Mouse (Mus musculus) adrenal gland, adult 2 months (tissue): ENCODE data around the gene Fkbp1b. TPM values are rescaled to one million over a fixed set of nuclear protein-coding genes. Genes with fewer than 3 reads are reported as not detected.
"Not testable (repeated sequence)": the region's sequence is repeated elsewhere in the genome, so short reads cannot be mapped to it uniquely, and the experiment has no call there.

ENCODE experiments used
- DNase-seq: peaks from one replicate; pipeline ENCODE4 v3.0.0; 2021
- long read RNA-seq: library from polyadenylated mRNA; stranded (forward); transcript quantifications from one replicate; pipeline ENCODE4 v2.0.0, GENCODE M21; 2021
- polyA plus RNA-seq: library from polyadenylated mRNA; depleted of rRNA; stranded (reverse); fragments of >200 nt; gene quantifications from 2 replicates; pipeline ENCODE4 v1.2.3, GENCODE M21; 2012; rRNA removed
- total RNA-seq, 2 experiments: library from RNA; stranded (reverse); gene quantifications; 2 replicates each; pipeline ENCODE4 v1.2.3; 2021

Fkbp1b gene
- total RNA-seq (1 to 10 TPM; 4.2 to 9.6 TPM), polyA plus RNA-seq (5.2 and 8.9 TPM in 2 replicates)
- long read RNA-seq, partial matches to known transcripts: 0 of 3 reads
- long read RNA-seq, other reads (novel, unspliced or antisense): 1 of 3 reads

DNA sequence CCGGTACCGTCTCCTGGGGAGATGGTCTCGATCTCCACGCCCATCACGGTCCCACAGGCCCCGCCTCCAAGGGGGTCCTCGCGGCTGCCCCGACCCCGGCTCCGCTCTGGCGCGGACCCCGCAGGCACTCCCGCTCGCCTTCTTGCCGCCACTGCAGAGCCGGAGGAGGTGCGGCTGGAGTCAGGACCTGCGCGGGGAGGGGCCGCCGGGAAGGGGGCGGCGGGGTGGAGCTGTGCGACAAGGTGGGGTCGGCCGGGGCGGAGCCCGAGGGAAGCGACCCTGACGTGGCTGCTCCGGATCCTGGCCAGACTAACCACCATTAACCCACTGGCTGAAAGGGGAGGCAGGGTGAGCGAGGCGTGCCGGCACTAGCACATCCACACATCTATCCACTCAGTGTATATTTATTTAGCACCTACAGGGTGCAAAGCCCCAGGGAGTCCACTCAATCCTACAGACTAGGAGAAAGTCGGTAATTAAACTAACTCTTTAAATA, at the start of gene Fkbp1b:
Fkbp1b (minus strand) TSS at position 200 of the 496 bp plus-strand sequence.
- DNase-seq: peak; percentile 70

DNA sequence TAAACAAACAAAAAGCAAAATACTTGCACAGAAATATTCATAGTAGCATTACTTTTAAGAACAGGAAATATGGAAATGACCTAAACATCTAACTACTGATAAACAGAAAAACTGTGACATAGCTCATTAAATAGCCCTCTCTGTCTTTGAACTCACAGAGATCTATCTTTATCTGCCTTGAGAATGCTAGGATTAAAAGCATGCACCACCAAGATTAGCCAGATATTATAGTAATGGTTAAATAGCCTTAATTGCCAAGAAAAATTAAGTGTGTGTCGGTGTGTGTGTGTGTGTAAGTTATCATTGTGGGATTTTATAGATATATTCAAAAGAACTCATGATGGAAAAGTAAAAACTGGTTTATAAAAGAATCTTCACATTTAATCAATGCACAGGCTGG, 48.5 kb upstream of the Fkbp1b start:
- no peak for DNase-seq

DNA sequence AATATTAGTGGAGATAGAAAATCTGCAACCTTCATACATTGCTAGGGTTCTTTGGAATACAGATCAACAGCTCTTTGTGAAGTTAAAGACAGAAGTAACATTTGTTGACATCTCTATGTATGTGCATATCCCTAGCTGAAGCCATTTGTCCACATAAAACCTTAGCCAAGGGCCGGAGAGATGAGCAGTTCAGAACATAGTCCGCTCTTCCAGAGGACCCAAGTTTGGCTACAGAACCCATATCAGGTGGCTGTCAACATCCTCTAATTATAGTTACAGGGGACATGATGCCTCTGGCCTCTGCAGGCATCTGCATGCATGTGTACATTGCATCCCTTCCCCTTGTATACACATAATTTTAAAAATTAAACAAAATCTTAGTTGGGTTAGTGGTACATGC, 47.9 kb upstream of the Fkbp1b start:
- no peak for DNase-seq

DNA sequence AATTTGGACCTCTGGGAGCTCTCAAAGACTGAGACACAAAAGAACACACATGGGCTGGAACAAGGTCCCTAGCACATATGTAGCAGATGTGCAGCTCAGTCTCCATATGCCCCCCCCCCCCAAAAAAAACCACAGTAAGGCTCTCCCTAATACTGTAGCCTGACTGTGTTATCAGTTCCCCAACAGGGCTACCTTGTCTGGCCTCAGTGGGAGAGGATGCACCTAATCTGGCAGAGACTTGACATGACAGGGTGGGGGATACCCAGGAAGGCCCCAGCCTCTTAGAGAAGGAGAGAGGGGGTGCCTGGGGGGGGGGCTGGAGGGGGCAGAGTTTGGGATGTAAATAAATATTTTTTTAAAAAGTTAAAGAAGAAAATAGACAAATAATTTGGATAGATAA, 47.3 kb upstream of the Fkbp1b start:
- DNase-seq: no peak

DNA sequence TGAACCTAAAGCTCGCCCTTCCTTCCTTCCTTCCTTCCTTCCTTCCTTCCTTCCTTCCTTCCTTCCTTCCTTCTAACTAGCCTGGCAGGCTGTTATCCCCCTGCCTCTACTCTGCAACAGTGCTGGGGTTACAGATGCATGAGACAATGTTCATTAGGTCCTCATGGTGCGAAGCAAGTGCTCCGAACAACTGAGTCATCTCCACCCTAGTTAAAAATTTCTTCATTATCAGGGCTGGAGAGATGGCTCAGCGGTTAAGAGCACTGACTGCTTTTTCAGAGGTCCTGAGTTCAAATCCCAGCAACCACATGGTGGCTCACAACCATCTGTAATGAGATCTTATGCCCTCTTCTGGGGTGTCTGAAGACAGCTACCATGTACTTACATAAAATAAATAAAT, 45.2 kb upstream of the Fkbp1b start:
- DNase-seq: not testable (repeated sequence)

DNA sequence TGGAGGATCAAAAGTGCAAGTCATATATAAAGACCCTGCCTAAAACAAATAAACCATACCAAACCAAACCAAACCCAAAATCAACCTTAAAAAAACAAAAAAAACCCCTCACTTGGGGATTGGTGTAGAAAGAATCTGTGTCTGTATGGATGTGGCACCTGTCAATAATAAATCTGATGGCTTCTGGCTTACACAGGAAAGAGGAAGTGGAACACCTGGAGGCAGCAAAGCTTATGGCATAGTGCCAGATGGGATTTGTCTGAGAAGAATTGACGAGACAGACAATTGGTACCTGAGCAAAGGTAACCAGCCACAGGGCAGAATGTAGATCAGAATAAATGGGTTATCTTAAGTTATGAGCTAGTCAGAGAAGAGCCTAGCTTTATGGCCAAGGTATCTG, 43.7 kb upstream of the Fkbp1b start:
- no peak for DNase-seq

DNA sequence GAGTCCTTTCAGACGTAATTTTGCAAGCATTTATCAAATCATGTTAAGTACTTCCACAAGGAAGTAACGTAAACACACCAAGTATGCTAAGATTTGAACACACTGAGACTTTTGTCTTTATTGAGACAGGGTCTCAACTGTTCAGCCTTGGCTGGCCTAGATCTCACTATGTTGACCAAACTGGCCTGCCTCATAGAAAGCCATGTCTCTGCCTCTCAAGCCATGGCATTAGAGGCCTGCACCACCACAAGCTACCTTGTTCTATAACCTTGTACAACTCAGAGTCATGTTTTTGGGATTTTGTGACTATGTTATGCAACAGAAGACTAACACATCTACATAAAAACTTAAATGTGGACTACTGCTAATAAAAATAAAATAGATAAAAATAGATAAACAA, 40.7 kb upstream of the Fkbp1b start:
- no peak for DNase-seq

DNA sequence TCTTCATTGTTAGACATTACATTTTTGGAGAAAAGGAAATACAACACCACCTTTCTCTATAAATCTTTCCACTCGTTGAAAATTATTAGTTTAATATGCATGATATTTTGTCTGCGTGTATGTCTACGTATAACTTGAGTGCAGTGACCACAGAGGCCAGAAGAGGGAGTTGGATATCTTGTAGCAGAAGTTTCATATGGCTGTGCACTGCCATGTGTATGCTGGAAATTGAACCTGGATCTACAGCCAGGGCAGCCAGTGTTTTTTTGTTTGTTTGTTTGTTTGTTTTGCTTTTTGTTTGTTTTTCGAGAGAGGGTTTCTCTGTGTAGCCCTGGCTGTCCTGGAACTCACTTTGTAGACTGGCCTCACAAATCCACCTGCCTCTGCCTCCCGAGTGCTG, 37.7 kb upstream of the Fkbp1b start:
- DNase-seq: no peak

DNA sequence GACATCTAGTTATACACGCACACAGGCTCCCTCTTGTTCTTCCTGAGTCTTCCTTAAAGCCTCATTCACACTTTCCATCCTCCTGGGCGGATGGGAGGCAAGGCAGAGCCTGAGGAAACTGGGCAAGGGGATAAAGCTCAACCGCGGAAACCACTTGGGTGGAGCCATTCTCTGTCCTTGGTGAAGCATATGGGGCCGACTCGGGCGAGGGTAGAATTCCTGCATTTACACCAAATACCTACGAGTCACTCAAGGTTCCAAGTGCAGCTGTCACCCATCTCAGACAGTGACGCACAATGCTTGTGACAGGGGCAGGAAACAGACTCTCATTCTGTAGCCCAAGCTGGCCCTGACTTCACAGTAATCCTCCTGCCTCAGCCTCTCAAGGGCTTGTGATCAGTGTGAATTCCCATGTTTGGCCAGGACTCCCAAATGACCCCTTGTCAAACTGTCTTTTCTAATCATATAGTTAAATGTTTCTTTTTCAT, 36.9 kb upstream of the Fkbp1b start:
- DNase-seq: no peak

DNA sequence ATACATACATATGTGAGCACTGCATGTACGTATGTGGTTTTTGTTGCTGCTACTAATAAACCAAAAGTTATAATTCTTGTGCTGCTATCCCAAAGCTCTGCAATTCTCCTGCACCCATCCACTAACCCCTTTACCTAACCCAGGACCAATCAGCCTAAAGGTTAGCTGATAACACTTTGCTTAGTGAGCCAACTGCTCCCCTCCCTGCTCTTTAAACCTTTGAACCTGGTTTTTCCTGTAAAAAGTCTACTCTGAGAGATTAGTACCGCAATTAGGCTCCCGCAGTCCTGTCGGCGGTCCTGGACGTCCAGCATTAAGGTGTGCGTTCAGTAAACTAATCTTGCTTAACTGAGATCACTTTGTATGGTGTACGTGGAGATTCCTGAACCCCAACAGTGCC, 34.2 kb upstream of the Fkbp1b start:
- DNase-seq: no peak

DNA sequence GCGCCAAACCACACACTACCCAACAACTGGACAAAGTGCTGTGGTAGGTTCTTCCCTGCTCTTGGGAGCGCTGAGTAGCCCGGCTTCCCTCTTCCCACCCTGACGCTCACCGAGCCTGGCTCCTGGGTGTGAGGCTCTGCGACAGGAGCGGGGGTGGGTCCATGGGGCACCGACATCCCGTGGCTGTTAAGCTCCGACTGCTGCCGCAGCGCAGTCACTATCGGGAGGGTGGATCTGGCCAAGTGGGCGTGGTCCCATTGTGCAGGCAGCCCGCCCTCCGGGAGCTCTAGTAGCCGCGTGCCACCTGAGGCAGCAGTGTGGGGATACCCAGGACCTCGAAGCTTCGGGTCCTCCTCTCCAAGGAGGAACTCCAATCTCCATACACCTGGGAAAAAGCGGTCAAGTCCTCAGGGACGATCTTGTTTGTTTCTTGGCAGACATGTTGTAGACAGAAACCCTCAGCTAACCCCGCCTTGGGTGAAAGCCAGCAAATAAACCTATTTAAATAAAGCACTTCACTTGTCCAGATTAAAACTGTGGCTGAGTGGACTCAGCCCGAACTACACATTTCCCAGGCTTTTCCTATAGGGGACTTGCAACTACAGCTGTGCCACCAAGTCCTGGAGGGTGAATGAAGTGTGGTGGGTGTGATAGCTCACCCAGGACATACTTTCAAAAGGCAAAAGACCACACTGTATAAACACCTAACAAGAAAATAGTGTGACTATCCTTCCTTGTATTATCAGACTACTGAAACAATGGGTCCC, 33.0 kb upstream of the Fkbp1b start, which contains the start of gene Mfsd2b:
Mfsd2b (minus strand) TSS at position 199 of the 767 bp plus-strand sequence.
- peak; percentile 85 for DNase-seq

DNA sequence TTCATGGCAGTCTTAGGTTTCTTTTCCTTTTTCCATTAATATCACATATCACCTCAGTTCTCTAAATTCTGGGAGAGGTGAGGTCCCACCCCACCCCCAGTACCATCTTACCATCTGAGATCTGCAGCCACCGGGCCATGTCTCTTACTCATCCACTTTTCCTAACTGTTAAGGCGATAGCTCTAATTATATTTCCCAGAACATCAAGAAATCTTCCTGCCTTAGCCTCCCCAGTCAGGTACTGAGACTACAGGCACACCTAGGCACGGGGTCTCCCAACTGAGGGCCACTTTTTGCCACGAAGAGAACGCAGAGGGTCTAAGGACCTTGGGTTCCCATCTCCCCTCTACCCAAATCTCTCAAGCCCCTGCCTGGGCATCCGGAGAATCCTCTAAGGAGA, 32.1 kb upstream of the Fkbp1b start:
- no peak for DNase-seq

DNA sequence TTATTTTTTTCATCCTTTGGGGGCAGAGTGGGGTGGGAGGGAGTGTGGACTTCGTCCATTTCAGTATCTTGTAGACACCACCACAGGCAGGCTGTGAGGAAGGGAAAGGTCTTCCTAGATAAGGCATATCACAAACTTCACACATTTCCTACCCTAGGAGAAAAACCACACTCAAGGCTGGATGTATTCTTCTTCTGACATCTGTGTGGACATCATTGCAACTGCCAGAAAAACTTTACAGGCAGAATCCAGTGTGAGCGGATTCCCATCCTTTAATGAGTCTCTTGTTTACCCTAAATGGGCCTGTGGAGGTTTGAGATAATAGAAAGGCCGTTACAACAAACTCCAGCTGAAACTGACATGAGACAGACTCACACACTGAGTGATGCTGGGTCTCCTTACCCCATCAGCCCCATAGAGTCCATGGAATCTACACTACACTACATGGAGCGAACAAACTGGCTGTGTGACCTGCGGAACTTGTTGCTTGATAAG, 31.6 kb upstream of the Fkbp1b start:
- DNase-seq: no peak

DNA sequence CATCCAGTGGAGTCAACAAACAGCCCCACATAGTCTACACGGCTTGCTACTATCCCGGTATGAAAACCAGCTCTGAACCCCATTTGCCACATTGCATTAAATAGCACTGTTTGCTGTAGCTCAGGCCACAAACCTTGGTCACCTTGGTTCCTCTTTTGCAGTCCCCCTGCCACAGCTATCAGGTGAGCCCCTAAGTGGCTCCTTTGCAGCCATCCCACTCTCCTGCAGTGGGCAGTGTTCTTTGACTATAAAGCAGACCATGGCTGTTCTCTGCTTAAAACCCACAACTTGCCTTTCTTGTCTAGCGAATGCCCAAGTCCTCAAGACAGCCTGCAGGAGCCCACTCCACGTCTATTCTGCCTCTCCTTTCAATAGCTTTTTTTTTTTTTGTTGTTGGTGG, 30.9 kb upstream of the Fkbp1b start:
- DNase-seq: no peak

DNA sequence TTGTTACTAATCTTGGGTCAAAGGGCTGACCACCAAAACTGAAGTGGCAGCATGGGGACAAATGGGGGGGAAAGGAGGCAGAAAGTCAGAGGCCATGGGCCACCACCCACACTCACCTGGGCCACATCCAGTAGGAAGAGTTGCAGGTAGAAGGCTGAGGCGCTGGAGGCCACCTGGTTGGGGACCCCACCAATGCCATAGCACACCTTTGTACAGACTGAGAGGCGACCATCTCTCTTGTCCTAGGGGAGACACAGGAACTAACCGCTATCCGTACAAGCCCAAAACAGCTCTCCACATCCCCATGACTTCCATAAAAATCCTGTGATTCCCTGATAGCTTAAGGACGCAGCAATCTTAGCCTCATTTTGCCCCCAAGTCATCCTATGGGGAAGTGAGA, 29.9 kb upstream of the Fkbp1b start:
- DNase-seq: no peak

DNA sequence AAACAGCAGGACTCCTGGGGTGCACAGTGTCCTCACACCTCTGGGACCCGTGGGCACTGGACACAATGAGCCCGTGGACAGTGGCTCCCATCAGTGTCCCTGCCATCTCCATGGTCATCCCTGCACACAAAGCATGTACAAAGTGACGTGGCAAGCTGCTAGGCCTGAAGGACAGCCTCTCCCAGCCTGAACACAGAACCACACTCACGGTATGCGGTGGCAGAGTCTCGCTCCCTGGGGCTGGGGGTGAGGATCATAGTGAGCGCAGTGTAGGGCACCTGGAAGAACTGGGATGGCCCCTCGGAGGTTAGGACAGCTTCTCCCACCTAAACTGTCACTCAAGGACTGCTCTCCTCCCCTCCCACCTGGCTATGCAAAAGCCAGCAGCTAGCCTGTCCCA, 27.5 kb upstream of the Fkbp1b start:
- DNase-seq: no peak

DNA sequence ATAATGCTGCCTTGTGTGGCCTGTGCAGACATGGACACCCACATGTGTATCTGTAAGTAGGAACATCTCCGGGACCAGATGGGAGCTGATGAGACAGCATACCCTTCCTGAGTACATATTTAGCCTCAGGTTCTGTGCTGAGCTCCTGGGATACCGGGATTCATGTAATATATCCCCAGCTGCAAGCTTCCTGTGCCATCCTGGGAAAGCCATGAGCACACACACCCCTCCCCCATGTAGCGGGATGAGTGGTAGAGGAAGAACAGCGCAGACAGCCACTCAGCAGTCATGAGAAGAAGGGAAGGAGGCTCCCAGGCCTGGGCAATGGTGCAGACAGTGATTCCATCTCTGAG, 22.9 kb upstream of the Fkbp1b start:
- no peak for DNase-seq

DNA sequence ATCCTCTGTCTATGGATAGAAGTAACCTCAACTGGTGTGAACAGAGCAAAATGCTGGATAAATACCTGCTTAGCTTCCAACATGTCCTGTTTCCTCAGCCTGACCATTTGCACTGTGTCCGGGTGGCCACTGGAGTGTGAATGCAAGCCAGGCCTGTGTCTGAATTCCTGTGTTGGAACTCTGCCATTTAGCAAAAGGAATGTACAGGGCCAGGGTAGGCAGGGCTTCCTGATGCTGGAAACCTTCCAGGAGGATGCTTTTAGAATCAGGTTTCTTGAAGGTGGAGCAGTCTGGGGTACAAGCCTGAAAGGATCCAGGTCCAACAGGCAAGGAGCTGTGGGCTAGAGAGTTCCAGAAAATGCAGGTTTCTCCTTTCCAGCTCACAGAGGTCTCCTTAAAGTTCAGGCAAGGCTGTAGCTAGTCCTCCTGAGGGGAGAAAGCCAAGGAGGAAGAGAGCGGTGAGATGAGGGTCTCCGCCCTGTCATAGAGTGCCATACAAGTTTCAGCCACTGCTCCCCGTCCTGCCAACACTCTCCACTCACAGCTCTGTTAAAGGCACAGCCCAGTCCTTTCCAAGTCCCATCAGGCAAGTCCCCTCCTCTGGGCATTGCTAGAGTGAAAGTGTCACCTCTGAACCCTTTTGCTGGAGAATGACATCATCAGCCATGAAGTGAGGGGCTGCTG, 22.4 kb upstream of the Fkbp1b start:
- DNase-seq: no peak

DNA sequence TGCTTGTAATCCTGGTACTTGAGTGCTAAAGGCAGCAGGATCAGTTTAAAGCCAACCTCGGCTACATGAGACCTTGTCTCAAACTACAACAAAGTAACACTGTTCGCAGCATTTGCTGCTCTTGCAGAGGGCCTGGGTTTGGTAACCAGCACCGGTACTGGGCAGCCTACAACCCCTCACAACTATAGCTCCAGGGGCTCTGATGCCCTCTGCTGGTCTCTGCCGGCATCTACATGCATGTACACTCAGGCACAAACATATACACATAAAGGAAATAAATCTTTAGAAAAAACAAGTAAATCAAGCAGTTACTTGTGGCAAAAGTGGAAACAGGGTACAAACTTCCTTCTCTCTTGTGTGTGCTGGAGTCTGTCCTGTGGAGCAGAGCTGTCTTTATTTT, 21.3 kb upstream of the Fkbp1b start:
- no peak for DNase-seq

DNA sequence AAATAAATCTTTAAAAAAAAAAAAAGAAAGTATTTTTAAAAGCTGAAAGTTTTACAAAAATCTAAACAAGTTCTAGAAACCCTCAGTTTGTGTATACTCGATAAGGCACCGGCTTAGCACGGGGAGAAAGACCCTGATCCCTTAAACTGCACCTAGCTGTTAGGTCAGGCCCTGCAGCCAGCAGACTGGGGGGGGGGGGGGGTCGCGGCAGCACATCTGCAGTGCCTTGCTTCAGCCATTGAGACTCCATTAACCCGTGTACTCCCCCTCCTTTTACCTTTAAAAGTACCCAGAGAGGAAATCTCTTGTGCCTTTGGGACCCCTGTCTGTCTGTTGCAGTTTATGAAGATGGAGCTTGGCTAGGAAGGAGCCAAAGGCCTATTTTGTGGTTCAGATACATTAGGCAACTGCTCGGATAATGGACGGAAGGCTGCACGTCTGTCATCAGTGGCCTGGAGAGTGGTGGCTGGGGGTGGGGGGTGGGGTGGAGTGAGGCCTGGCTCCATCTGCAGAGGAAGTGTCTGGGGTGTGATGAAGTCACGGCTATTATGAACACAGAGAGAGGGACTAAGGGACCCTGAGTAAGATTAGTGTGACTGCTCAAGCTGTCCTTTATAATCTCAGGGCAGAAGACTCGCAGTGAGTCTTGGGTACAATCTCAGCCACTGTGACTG, 18.0 kb upstream of the Fkbp1b start:
- no peak for DNase-seq

DNA sequence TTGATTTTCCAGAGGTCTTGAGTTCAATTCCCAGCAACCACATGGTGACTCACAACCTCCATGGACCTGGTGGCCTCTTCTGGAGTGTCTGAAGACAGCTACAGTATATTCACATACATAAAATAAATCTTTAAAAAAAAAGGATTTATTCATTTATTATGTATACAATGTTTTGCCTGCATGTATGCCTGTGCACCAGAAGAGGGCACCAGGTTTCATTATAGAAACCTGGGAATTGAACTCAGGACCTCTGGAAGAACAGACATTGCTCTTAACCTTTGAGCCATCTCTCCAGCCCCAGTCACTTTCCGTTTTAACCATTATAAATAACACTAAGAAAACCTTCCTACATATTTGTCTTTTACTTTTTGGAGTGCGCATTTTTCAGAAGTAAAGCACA, 15.4 kb upstream of the Fkbp1b start:
- DNase-seq: no peak

DNA sequence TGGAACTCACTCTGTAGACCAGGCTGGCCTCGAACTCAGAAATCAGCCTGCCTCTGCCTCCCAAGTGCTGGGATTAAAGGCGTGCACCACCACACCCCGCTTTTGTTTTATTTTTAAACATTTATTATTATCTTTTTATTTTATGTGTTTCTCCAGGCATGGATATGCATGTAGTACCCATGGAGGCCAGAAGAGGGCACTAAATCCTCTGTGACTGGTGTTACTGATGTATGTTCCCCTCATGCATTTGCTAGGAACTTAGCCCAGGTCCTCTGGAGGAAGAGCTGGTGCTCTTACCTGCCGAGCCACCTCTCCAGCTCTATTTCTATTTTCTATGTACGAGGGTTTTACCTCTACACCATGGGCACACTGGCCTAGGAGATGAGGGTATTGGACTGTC, 14.8 kb upstream of the Fkbp1b start:
- DNase-seq: no peak

DNA sequence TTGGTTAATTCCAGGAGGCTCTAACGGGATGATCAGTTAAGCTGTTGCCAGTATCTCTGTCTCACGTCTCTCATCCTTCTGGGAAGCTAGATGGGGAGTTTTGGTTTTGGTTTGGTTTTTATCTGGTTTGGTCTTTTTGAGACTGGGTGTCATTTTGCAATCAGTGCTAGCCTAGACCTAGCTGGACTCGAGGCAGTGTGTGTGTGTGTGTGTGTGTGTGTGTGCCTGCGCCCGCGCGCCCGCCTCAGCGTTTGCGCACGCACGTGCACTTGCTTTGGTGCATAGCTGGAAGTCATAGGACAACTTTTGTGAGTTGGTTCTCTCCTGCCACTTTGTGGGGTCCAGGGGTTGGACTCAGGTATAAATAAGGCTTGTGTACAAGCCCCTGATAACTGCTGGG, 2.4 kb upstream of the Fkbp1b start:
- peak; percentile 65 for DNase-seq
